Mouse (Mus musculus): ENCODE data around the gene Gpr39. TPM values are rescaled to one million over a fixed set of nuclear protein-coding genes. Genes with fewer than 3 reads are reported as not detected.
"Not testable (repeated sequence)": the region's sequence is repeated elsewhere in the genome, so short reads cannot be mapped to it uniquely, and the experiment has no call there.

Gene Gpr39
- 3.8 and 3.9 TPM in 2 replicates for polyA plus RNA-seq (2015; fragmentation: Nextera tagmentation; extraction: Ambion mirVana)

GRCm38 (mm10) chr1:125676790-125677273 lies at the start of gene Gpr39:
TSS of gene Gpr39 (plus strand) at chr1:125676995.
- H3K27ac ChIP-seq, result peak within 1 kb of the TSS; percentile 89
- peak; percentile 89 for ATAC-seq (ENCODE audit: borderline replicate concordance, extremely low read depth, low FRiP score, low TSS enrichment)
- WGBS, result 34% methylated on average over 15 of the region's 15 CpGs

GRCm38 (mm10) chr1:125639501-125640253 lies 37.1 kb upstream of the Gpr39 start:
- WGBS, result 90% methylated on average over 8 of the region's 8 CpGs
- no peaks in the 10 kb centered on the region for H3K36me3 ChIP-seq
- no peak overlapping the region for H3K4me2 ChIP-seq
- H3K4me1 ChIP-seq, result no peaks in the 10 kb centered on the region
- H3K27me3 ChIP-seq, result no peaks in the 10 kb centered on the region
- no peak overlapping the region for H3K4me3 ChIP-seq
- H3K9ac ChIP-seq, result no peak overlapping the region
- H3K9me3 ChIP-seq, result no peaks in the 10 kb centered on the region
- no peak overlapping the region for H3K27ac ChIP-seq
- no peak for ATAC-seq (ENCODE audit: borderline replicate concordance, extremely low read depth, low FRiP score, low TSS enrichment)

More at GRCm38 (mm10) chr1:125676790-125677273, at the start of gene Gpr39:
- peaks cover 23% of the 10 kb centered on the region for H3K4me1 ChIP-seq
- peak within 1 kb of the TSS; percentile 31 for H3K4me3 ChIP-seq
- H3K27me3 ChIP-seq, result no peaks in the 10 kb centered on the region
- no peaks in the 10 kb centered on the region for H3K9me3 ChIP-seq
- peak within 1 kb of the TSS; percentile 48 for H3K4me2 ChIP-seq
- no peaks in the 10 kb centered on the region for H3K36me3 ChIP-seq
- H3K9ac ChIP-seq, result peak within 1 kb of the TSS; percentile 14; the same call in 1 of the 2 replicates

DNA sequence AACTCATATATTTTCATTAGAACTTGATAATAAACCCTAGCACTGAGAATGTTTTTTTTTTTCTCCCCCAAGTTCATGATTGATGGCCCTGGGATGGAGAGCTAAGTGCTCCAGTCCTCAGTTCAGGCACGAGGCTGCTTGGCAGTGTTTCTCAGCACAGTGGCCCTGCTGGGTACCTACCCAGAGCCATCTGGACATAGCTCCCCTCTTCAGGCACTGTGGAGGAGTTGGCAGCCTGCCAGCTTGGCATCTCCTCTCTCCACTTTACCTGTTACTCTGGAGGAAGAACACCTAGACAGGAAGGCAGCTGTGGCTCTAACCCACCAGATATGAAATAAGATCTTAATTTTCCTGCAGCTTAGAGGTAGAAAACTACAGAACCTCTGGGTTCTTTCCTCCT lies 33.2 kb upstream of the Gpr39 start:
- H3K4me2 ChIP-seq, result no peak overlapping the region
- H3K36me3 ChIP-seq, result no peaks in the 10 kb centered on the region
- no peaks in the 10 kb centered on the region for H3K4me1 ChIP-seq
- 9% methylated on average over 1 of the region's 1 CpGs for WGBS
- H3K4me3 ChIP-seq, result no peak overlapping the region
- H3K27me3 ChIP-seq, result no peaks in the 10 kb centered on the region
- H3K27ac ChIP-seq, result no peak overlapping the region
- no peak overlapping the region for H3K9ac ChIP-seq
- ATAC-seq (ENCODE audit: borderline replicate concordance, extremely low read depth, low FRiP score, low TSS enrichment), result no peak
- no peaks in the 10 kb centered on the region for H3K9me3 ChIP-seq

DNA sequence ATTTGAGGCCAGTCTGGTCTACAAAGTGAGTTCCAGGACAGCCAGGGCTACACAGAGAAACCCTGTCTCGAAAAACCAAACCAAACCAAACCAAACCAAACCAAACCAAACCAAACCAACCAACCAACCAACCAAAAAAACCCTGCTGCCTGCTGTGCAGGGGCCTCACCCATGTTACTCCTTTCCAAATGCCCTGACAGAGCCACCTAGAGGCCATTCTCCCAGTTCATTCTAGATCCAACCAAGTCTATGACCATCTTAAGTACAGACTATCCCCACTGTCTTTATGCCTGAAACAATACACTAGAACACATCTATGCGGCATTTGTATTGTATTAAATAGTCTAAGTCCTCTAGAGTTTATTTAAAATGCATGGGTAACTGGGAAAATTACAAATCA lies 30.0 kb upstream of the Gpr39 start:
- H3K9ac ChIP-seq; H3K27ac ChIP-seq; ATAC-seq (ENCODE audit: borderline replicate concordance, extremely low read depth, low FRiP score, low TSS enrichment); H3K4me1 ChIP-seq; H3K36me3 ChIP-seq; H3K27me3 ChIP-seq; H3K9me3 ChIP-seq; H3K4me2 ChIP-seq; H3K4me3 ChIP-seq: not testable (repeated sequence)
- 90% methylated on average over 2 of the region's 2 CpGs for WGBS

DNA sequence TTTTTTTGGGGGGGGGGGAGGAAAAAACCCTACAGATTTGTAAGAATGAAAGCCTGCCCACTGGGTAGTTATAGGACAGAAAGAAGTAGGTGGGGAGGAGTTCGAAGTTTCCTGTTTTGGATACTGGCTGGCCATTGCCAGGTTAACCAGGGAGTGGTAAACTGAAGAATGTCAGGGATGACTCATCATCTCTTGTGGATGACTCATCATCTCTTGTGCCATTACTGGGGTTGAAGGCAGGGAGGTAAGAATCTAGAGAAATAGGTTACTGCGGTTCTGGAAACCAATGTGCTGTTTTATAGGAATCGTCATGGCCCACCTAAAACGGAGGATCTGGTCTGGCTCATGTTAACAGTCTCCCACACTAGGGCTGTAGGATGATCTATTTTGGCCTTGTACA lies 28.8 kb upstream of the Gpr39 start:
- WGBS, result 89% methylated on average over 4 of the region's 4 CpGs
- no peak overlapping the region for H3K9ac ChIP-seq
- no peak overlapping the region for H3K4me3 ChIP-seq
- no peaks in the 10 kb centered on the region for H3K36me3 ChIP-seq
- no peaks in the 10 kb centered on the region for H3K4me1 ChIP-seq
- no peak for ATAC-seq (ENCODE audit: borderline replicate concordance, extremely low read depth, low FRiP score, low TSS enrichment)
- no peak overlapping the region for H3K27ac ChIP-seq
- no peaks in the 10 kb centered on the region for H3K27me3 ChIP-seq
- no peak overlapping the region for H3K4me2 ChIP-seq
- H3K9me3 ChIP-seq, result no peaks in the 10 kb centered on the region

DNA sequence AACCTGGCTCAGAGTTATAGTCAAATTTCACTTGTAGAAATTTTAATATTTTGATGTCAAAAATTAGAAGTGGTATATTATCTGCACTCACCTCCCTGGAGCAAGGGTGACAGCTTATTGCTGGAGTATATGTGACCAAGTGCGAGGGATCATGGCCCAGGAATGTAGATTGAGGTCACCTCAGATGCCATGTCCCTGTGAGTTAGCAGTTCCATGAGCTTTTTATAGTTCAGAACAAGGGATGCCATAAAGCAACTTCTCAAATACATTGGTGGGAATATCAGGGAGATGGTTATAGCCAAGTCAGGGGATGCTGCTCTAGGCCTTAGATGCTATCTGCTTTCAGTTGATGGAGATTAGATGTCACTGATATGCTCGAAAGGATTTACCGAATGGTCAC lies 27.7 kb upstream of the Gpr39 start:
- Histone ChIP-seq H3K27ac (no peak overlapping the region), H3K4me2 (no peak overlapping the region), H3K27me3 (no peaks in the 10 kb centered on the region), H3K4me1 (no peaks in the 10 kb centered on the region), H3K9me3 (no peaks in the 10 kb centered on the region), H3K4me3 (no peak overlapping the region), H3K9ac (no peak overlapping the region), H3K36me3 (no peaks in the 10 kb centered on the region)
- no peak for ATAC-seq (ENCODE audit: borderline replicate concordance, extremely low read depth, low FRiP score, low TSS enrichment)
- 88% methylated on average over 3 of the region's 3 CpGs for WGBS

DNA sequence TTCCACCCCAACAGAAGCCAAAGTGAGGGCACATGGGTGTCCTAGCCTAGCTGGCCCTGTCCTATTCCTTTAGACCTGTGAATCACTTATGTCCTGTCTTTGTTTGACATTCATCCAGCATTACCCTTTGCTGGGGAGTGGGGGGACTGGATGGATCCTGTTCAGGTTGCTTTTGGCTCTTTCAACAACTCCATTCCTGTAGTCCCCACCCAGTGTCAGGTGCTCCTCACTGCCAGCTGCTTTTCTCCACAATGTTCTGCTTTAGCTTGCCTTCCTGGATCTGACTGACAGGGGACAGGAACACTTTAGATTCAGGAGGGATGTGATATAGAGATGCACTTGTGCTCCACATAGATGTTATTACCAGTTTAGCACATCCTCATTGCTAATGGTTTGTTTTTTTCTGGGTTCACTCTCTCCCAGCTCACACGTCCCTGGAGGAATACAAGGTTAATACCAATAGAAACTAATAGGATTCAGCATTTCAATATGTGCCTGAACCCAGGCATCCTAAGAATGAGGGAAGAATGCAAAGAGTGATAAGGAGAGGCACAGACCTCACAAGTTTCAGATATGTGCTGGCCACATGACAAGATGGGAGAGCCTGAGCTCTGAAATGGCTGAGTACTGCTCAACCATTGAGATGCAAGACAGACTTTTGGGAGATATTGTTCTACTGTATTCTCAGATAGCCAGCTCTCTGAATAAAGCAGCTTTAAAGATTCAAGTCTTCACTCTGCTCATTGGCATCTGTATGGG lies 23.8 kb upstream of the Gpr39 start:
- no peak overlapping the region for H3K4me3 ChIP-seq
- H3K27ac ChIP-seq, result no peak overlapping the region
- WGBS, result 51% methylated on average over 1 of the region's 1 CpGs
- H3K27me3 ChIP-seq, result no peaks in the 10 kb centered on the region
- H3K4me2 ChIP-seq, result no peak overlapping the region
- ATAC-seq (ENCODE audit: borderline replicate concordance, extremely low read depth, low FRiP score, low TSS enrichment), result no peak
- H3K9me3 ChIP-seq, result no peaks in the 10 kb centered on the region
- H3K36me3 ChIP-seq, result no peaks in the 10 kb centered on the region
- H3K4me1 ChIP-seq, result no peaks in the 10 kb centered on the region
- no peak overlapping the region for H3K9ac ChIP-seq

DNA sequence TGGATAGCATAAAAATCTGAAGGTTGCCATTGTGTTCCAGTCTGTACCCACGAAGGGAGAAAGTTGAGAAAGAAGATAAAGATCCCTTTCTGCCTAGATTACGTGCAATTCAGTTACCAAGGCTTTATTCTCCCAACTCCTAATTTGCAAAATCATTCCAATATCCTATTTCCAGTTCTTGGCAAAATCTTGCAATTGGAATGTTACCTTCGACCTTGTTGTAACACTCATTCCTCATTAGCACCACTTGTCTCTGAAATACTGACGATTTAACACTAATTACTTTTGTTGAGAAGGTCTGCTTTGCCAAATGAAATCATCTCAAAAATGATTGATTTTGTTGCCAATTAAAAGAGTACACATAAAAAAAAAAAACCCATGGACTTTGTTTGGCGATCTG lies 19.4 kb upstream of the Gpr39 start:
- Histone ChIP-seq H3K36me3 (no peaks in the 10 kb centered on the region), H3K4me1 (no peaks in the 10 kb centered on the region), H3K27ac (no peak overlapping the region), H3K9me3 (no peaks in the 10 kb centered on the region), H3K9ac (no peak overlapping the region), H3K4me3 (no peak overlapping the region), H3K4me2 (no peak overlapping the region), H3K27me3 (no peaks in the 10 kb centered on the region)
- WGBS, result 77% methylated on average over 5 of the region's 5 CpGs
- no peak for ATAC-seq (ENCODE audit: borderline replicate concordance, extremely low read depth, low FRiP score, low TSS enrichment)

GRCm38 (mm10) chr1:125660151-125660550 lies 16.6 kb upstream of the Gpr39 start:
- Histone ChIP-seq H3K9ac (no peak overlapping the region), H3K4me2 (no peak overlapping the region), H3K27me3 (no peaks in the 10 kb centered on the region), H3K27ac (no peak overlapping the region), H3K4me1 (no peaks in the 10 kb centered on the region), H3K36me3 (no peaks in the 10 kb centered on the region), H3K4me3 (no peak overlapping the region), H3K9me3 (no peaks in the 10 kb centered on the region)
- WGBS, result 78% methylated on average over 4 of the region's 4 CpGs
- no peak for ATAC-seq (ENCODE audit: borderline replicate concordance, extremely low read depth, low FRiP score, low TSS enrichment)

- Histone ChIP-seq H3K4me3 (no peak overlapping the region), H3K27ac (no peak overlapping the region), H3K9me3 (no peaks in the 10 kb centered on the region), H3K9ac (no peak overlapping the region), H3K4me1 (no peaks in the 10 kb centered on the region), H3K36me3 (no peaks in the 10 kb centered on the region), H3K4me2 (no peak overlapping the region), H3K27me3 (no peaks in the 10 kb centered on the region)
- ATAC-seq (ENCODE audit: borderline replicate concordance, extremely low read depth, low FRiP score, low TSS enrichment), result no peak
- 91% methylated on average over 4 of the region's 4 CpGs for WGBS
Measured at GRCm38 (mm10) chr1:125660901-125661300, 15.9 kb upstream of the Gpr39 start.

DNA sequence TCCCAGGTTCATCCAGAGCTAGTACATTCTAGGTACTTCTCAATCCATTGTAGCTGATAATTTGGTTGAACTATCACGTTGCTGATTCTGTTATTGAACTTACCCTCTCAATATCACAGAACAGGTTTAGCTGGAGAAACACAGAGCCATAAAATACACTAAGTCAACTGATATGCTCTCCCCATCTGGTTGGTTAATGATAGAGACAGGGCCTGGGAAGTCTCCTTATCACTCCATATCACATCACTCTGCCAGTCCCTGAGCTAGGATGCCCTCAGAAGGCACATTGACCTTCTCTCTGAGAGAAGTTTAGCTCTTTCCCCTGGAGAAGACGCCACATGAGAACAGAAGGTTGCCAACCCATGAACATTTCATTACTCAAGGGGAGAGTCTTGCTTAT lies 14.7 kb upstream of the Gpr39 start:
- Histone ChIP-seq H3K4me1 (no peaks in the 10 kb centered on the region), H3K27ac (no peak overlapping the region), H3K4me2 (no peak overlapping the region), H3K27me3 (no peaks in the 10 kb centered on the region), H3K36me3 (no peaks in the 10 kb centered on the region), H3K9ac (no peak overlapping the region), H3K4me3 (no peak overlapping the region), H3K9me3 (no peaks in the 10 kb centered on the region)
- WGBS, result 76% methylated on average over 2 of the region's 2 CpGs
- no peak for ATAC-seq (ENCODE audit: borderline replicate concordance, extremely low read depth, low FRiP score, low TSS enrichment)

DNA sequence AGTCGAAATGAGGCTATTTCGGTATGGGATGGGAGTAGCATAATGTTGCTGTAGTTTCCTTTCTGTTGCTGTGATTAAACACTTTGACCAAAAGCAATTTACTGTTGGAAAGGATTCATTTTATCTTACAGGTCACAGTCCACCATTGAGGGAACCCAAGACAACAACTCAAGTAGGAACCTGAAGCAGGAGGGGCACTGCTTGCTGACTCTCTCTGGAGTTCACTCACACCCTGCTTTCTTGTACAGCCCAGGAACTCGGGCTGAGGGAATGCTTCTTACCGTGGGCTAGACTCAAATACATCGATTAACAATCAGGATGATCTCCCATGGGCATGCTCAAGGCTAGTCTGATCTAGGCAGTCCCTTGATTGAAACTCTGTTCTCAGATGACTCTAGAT lies 14.1 kb upstream of the Gpr39 start:
- Histone ChIP-seq H3K9me3 (no peaks in the 10 kb centered on the region), H3K36me3 (no peaks in the 10 kb centered on the region), H3K4me2 (no peak overlapping the region), H3K9ac (no peak overlapping the region), H3K27me3 (no peaks in the 10 kb centered on the region), H3K4me3 (no peak overlapping the region), H3K4me1 (no peaks in the 10 kb centered on the region), H3K27ac (no peak overlapping the region)
- 82% methylated on average over 5 of the region's 5 CpGs for WGBS
- no peak for ATAC-seq (ENCODE audit: borderline replicate concordance, extremely low read depth, low FRiP score, low TSS enrichment)

All from lung, embryonic 15.5 days (tissue).